Mouse (Mus musculus) G1E (cell line): ENCODE data around the gene Hoxa7.

Source experiments
- CTCF ChIP-seq: IDR thresholded peaks from 2 replicates; pipeline ENCODE4 v1.5.1; 2012; ENCODE audit warnings: low read depth, low read length, inconsistent platforms, mixed read lengths
- GATA1 ChIP-seq: IDR thresholded peaks from 2 replicates; pipeline ENCODE4 v1.6.1; 2012; ENCODE audit warnings: borderline replicate concordance, low read length, inconsistent platforms, mixed read lengths

DNA sequence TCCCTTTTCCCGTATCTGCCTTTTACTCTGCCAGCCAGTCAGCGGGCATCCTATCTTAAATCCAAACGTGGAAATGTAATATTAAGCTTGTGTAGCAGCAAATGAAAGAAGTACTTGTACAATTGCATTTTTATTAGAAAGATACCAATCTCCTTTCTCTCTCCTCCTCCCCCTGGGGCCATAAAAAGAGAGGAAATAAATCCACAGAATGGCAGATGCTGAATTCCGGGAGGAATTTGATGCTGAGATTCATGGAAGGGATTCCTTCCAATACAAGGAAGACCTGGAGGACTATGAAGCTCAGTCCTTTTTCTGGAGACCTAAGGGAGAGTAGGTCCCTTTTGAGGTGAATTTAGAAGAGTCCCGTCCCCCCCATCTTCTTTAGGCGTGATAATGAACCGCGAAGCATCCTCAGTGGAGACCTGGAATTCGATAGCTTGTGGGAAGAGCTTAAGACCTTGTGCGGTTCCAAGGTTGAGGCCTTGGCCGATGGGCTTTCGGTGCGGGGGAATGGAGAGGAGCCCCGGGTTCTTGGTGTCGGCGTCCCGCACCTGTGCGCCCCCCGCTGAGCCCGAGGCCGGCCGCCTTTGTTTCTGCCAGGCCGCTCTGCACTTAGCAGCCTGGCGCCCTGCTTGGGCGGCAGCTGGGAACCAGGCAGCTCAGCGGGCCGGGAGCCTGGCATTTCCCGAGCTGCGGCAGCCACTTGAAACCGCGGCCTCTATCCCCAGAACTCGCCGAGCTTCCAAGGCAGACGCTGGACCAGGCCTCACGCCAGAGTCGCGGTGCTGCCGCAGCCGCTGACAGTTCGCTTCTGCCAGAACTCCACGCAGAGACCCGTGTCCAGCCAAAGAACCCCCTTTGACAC, 53.2 kb downstream of the Hoxa7 start:
- no peak for TF ChIP-seq GATA1
- TF ChIP-seq CTCF = no peak
